Mouse (Mus musculus) thymus, postnatal 14 days (tissue): Measurements from ENCODE around the gene Phactr2.

Experiments
- DNase-seq: peaks from one replicate; pipeline ENCODE4 v3.0.0; 2021

Gene Phactr2

DNA sequence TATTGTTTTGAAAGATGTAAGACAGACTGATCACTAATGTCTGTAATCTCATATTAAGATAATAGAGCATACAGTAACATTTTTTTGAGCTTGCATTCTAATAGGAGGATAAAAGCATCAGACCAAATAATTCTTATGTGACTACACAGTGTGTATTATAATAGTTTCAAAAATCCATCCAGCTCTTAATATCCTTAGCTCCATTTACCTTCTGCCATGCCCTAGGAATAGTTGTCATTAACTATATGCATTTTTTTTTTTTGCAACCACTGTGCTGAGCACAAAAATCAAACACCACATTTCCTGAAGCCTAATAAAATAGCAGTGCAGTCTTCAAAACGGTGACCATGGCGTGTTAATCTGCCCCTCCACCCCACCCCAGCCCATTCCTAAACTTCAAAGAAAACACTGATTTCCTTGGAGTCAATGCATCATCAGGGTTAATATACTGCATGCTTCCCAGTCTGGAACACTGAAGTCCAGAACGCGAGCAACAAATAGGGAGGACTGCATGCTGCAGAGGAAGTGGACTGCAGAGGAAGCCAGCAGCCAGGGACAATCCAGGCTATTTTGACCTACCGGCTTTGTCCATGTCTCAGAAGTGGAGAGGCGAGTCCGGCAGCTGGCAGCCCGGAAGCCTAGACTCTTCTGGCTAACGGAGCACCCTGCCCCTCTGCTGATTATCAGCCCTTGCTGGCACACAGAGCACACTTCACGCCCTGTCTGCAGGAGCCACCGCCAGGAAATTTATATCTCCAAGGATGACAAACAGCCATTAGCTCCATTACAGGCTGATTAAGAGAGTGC lies 85.9 kb downstream of the Phactr2 start:
- DNase-seq = no peak

DNA sequence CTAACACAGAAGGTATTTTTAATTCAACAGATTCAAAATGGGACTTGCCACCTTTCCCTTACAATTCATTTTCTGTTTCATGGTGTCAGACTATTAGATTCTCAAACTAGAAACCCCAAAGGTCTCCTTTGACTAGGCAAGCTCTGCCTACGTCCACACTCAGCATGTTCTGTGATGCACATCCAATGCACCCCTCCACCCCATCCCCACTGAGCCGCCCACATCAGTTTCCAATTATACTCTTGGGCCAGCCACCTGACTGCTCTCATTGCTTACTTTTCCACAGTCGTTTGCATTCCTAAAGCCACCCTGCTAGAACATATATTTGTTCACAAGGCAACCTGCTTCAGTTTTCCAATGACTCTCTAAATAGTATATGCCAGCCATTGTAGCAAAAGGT lies 89.3 kb downstream of the Phactr2 start:
- DNase-seq = no peak

DNA sequence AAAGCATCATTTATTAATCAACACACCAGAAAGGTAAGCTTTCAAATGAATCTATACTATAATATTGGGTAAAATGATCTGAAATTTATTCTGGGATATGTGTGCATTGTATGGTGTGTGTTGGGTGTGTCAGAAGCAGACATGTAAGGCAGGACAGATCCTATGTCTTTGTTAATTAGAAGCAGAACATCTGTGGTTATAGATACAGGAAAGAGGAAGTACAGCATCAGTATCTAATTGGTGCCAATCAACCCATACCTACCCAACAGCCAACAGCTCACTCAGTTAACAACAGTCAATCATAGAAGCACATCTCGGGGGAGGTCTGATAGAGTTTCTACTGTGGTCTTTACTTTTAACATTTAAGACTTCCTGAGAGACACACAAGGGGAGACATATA lies 96.3 kb downstream of the Phactr2 start:
- no peak for DNase-seq

DNA sequence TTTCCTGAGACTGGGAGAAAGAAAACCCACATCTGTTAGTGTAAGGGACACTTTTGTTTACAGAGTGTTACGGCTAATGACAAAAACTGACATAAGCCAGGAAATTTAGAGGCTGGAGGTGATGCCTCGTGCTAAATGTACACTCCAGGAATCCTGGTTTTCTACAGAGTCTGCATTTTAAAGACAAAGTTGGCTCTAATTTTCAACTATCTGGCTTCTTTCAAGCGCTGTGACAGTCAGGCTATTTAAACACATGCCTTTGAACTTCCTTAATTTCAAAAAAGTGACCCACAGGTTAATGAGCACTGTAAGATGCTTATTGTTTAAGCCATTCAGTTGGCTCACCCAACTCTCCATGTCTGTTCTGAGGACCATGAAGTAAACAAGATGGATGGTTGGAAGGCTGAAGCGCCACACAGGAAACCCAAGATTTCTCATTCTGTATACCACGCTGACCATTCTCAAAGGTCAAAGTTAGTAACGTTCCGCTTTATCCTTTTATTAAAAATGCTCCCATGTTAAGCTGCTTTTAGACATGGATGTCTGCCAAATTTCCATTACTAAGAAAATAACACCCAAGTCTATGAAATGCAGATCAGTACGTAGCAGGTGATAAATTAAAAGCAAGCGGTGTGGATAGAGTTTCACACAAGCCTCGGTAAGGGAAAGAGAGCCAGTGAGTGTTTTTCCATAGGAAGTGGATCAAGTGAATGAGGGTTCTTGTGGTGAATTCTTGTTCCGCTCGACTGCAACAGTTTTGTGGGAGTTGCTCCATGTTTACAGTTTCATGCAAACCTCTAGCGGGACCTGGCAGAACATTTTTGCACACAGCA lies 97.6 kb downstream of the Phactr2 start:
- DNase-seq = no peak

DNA sequence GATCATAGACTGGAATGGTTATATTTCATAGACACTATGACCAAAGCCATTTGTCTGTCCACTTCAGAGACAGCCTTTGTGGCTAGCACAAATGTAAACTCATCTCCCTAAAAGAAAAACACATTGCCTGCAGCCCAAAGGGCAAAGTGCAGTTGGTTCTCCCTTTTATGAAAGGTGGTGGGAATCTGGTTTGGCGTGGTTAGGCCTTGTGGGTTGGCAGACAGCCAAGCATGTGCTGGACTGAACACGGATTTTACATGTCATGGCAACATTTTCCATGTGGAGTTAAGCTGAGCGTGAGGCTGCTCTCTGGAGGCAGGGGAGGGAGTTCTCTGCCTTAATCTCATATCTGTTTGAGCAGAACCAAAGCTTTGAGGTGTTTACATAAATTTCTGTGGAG lies 98.4 kb downstream of the Phactr2 start:
- DNase-seq = no peak

GRCm38 (mm10) chr10:13369581-13370375 lies 104.4 kb downstream of the Phactr2 start:
- DNase-seq = no peak

DNA sequence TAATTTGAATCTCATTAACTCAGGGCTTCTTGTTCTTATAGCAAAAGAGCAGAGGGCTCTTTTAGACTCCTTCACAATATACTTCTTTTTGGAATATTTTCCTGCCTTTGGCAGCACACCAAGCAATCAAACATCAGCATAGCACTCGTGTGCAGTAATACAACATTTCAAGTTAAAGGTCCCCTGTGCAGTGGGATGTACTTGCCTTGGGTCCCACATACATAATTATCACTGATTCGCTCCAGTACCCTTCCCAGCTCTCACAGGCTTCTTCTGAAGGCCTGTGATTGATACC lies 110.0 kb downstream of the Phactr2 start:
- DNase-seq = no peak

- no peak for DNase-seq
Observed at GRCm38 (mm10) chr10:13363499-13364285, 110.5 kb downstream of the Phactr2 start.

- no peak for DNase-seq
Observed at GRCm38 (mm10) chr10:13360913-13361312, 113.3 kb downstream of the Phactr2 start.

- no peak for DNase-seq
Observed at GRCm38 (mm10) chr10:13359846-13360245, 114.4 kb downstream of the Phactr2 start.

DNA sequence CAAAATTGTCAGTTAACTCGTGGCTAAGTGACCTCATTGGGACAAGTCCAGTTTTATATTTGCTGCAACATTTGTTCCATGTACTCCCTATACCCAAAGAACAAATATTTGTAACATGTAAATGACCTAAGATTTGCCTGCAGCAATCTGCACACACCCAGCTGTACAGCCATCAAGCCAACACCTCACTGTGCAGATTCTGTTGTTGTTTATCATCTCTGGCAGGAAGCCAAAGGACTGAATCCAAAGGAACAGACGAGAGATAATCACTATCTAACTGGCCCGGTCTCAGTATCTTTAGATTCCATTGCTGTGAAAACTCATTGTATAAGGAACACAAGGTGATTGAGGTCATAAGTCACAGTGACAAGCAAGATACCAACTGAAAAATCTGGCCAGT lies 115.5 kb downstream of the Phactr2 start:
- no peak for DNase-seq

DNA sequence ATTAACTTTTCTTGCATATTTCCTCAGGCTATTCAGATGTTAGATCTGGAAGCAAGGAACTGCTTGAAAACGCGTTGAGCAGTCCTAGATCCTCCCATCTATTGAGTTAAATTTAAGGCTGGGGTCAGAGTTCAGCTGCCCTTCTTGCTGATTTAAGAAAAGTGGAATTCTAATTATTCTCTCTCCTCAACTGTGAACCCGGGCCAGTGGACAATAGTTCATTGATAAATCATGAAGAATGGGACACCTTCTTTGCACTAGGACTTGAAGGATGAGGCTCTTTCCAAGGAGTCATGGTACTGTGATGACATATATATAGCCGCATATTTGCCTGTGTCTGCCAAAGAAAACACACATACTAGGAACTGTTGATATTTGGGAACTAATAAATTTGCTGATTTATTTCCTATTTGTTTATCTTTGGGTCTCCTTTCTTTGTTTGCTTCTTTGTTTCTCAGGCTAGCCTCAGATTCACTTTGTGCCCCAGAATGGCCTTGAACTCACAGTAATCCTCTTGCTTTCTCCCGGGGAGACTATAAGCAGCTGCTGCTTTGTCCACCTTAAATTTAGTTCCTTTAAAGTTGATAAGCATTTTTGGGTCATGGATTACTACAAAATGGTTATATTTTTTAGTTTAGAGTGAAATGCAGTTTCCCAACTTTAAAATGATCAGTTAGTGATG lies 127.5 kb downstream of the Phactr2 start:
- DNase-seq = no peak

DNA sequence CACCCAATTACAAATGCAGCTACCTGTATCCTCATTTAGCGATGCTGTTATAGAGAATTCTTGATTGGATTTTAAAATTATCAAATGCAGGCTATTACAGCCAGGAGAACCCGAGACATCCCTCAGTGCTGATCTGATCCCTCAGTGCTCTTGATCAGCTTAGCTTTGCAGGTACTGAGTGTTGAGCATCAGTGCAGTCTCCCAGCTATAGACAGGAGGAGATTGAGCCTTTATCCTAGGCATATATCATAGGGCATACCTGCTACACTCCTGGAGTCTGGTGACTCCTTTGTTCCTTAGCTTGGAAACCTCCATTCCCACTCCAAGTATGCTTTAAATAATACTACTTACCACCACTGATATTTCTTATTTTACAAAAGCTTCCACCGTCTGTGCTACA lies 133.6 kb downstream of the Phactr2 start:
- DNase-seq = no peak

GRCm38 (mm10) chr10:13336964-13337363 lies 137.2 kb downstream of the Phactr2 start:
- DNase-seq = no peak

DNA sequence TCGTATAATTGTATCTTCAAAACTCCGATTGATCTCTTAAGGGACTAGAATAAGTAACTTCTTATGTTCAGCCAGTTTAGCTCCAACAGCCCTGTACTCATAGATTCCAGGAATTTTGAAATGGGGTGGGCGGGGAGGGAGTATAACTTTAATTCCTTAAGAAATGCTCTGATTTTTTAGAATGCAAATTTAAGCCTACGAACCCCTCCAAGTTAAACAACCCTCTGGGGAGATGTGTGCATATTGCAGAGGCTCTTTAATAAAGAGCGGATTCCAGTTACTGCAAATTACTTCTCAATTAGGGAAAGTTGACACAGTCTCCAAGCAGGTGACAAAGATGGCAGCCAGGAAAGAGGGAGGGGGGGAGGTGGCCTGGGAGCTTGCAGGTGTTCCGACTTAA lies 138.4 kb downstream of the Phactr2 start:
- no peak for DNase-seq

- DNase-seq = no peak
Observed at GRCm38 (mm10) chr10:13335347-13335746, 138.9 kb downstream of the Phactr2 start.

GRCm38 (mm10) chr10:13333781-13334180 lies 140.4 kb downstream of the Phactr2 start:
- no peak for DNase-seq

DNA sequence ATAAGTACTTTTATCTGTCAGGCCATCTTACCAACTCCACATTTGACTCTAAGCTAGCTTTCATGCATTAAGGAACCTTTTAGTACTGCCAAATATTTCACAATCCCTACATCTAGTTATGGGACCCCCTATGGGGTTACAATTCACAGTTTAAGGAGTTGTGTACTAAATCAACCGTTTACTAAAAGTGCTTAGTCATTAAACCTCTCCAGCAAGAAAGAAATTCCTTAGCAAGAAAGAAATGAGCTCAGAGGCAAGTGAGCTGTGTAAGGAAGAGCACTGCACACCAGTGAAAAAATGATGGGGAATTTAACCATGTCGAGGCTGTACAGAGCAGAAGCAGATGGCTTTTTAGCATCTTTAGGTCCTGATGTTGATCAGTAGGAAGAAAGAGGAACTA lies 141.2 kb downstream of the Phactr2 start:
- no peak for DNase-seq

- DNase-seq = no peak
Observed at GRCm38 (mm10) chr10:13331405-13332032, 142.7 kb downstream of the Phactr2 start.

- no peak for DNase-seq
Observed at GRCm38 (mm10) chr10:13328602-13329001, 145.6 kb downstream of the Phactr2 start.

DNA sequence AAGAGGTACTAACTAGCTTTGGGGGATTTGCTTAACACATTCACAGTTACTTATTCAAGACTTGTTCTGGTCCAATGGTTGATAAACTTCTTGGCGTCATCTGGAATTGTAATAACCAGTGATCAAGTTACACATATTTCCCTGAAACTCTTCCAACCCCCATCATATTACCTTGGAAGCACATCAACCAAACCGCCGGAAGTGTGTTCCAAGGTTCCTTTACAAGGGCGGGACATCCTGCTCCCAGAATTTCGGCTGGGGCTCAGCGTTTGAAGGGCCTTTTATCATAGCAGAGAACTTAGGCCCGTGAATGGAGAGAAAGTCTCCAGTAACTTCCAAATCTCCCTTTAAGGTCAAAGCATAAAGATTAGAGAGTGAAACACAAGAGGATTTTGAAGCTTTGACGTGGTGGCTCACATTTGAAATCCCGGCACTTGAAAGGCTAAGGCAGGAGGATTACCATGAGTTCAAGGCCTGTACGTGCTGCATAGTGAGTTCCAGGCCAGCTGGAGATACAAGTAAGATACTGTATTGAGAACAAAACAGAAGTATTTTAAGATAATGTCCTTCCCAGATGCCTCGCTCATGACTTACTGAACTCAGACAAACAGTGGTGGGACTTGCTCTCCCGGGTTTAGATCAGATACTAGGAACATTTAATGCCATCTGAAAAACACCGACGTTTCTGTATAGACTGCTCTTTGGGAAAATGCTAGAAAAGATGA lies 147.9 kb downstream of the Phactr2 start:
- no peak for DNase-seq
